Mouse (Mus musculus): Measurements from ENCODE around the gene Kcnh4. TPM values are rescaled to one million over a fixed set of nuclear protein-coding genes. Genes with fewer than 3 reads are reported as not detected.
A peak's percentile ranks its signal among the peaks of the same experiment; 100 is the strongest.

Gene Kcnh4
- polyA plus RNA-seq, 1 experiment: not detected

- Histone ChIP-seq H3K4me3 (ENCODE audit: insufficient read depth, low read depth, low read length) (no peak overlapping the region), H3K4me1 (ENCODE audit: control insufficient read depth, insufficient read depth, low read length) (peaks cover 35% of the 10 kb centered on the region), H3K27ac (ENCODE audit: insufficient read depth, low read depth, low read length) (no peak overlapping the region)
- TF ChIP-seq POLR2A (IDR thresholded peaks at IDR 0.05; ENCODE audit: insufficient read depth, low read depth, low read length) (no peak), CTCF (IDR thresholded peaks at IDR 0.05; ENCODE audit: insufficient read depth, low read depth, low read length) (no peak)
- 76% methylated on average over 6 of the region's 6 CpGs for WGBS
These were observed 3.3 kb downstream of the Kcnh4 start for GRCm38 (mm10) chr11:100756476-100756875.

GRCm38 (mm10) chr11:100754693-100755057 is 5.1 kb downstream of the Kcnh4 start:
- WGBS: 73% methylated on average over 3 of the region's 3 CpGs
- Histone ChIP-seq H3K4me3 (ENCODE audit: insufficient read depth, low read depth, low read length) (no peak overlapping the region), H3K4me1 (ENCODE audit: control insufficient read depth, insufficient read depth, low read length) (peaks cover 37% of the 10 kb centered on the region), H3K27ac (ENCODE audit: insufficient read depth, low read depth, low read length) (peak overlapping the region; percentile 59; the same call in 1 of the 2 replicates)
- TF ChIP-seq POLR2A (IDR thresholded peaks at IDR 0.05; ENCODE audit: insufficient read depth, low read depth, low read length) (no peak), CTCF (IDR thresholded peaks at IDR 0.05; ENCODE audit: insufficient read depth, low read depth, low read length) (no peak)

DNA sequence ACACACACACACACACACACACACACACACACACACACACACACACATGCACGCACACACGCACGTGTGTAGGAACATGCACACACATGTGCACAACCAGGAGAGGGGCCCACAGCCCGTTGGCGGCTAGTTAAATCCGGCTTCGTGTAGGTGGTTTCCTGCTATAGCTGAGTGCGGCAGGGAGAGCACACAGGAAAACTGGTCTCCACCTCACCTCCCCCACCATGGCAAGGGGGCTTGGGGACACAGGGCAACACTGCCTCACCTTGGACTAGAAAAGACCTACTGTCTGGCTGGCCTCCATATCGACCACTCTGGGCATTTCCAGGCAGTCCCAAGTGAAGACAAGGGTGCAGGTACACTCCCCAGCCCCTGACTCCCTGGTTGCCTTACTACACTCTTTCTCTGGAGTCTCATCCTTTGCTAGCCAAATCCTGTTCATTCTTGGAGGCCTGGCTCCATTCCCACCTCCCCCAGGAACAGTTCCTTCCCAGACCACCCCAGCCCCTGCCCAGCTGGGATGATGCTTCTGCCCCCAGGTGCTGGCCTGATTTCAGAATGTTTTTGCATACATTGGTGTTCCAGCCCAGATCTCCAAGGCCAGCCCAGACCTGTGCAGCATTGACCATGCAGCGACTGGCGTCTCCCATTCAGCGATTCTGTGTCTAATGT is 5.6 kb downstream of the Kcnh4 start:
- Histone ChIP-seq H3K4me3 (ENCODE audit: insufficient read depth, low read depth, low read length) (no peak overlapping the region), H3K27ac (ENCODE audit: insufficient read depth, low read depth, low read length) (peak overlapping the region; percentile 59), H3K4me1 (ENCODE audit: control insufficient read depth, insufficient read depth, low read length) (peaks cover 39% of the 10 kb centered on the region)
- WGBS: 56% methylated on average over 12 of the region's 12 CpGs
- no peak for TF ChIP-seq POLR2A (IDR thresholded peaks at IDR 0.05; ENCODE audit: insufficient read depth, low read depth, low read length)
- no peak for TF ChIP-seq CTCF (IDR thresholded peaks at IDR 0.05; ENCODE audit: insufficient read depth, low read depth, low read length)

- H3K4me1 ChIP-seq (ENCODE audit: control insufficient read depth, insufficient read depth, low read length): peaks cover 38% of the 10 kb centered on the region
- TF ChIP-seq POLR2A (IDR thresholded peaks at IDR 0.05; ENCODE audit: insufficient read depth, low read depth, low read length): no peak
- no peak for TF ChIP-seq CTCF (IDR thresholded peaks at IDR 0.05; ENCODE audit: insufficient read depth, low read depth, low read length)
- no peak overlapping the region for H3K4me3 ChIP-seq (ENCODE audit: insufficient read depth, low read depth, low read length)
- no peak overlapping the region for H3K27ac ChIP-seq (ENCODE audit: insufficient read depth, low read depth, low read length)
- WGBS: 57% methylated on average over 10 of the region's 10 CpGs
These were observed 7.4 kb downstream of the Kcnh4 start for GRCm38 (mm10) chr11:100752294-100752693.

DNA sequence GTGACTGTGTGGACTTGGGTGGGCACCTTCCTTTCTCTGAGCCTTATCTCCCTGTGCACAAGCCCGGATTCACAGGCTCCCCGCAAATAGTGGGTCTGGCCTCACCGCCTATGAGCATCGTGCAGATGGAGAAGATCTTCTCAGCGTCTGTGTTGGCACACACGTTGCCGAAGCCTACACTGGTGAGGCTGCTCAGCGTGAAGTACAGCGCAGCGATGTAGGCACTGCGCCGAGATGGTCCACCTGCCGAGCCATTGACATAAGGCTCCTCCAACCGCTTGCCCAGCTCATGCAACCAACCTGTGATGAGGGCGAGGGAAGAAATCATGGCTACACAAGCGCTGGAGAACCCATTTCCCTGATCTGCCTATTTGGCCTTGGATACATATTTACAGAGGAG is 9.6 kb downstream of the Kcnh4 start:
- H3K4me3 ChIP-seq (ENCODE audit: insufficient read depth, low read depth, low read length): no peak overlapping the region
- no peak overlapping the region for H3K27ac ChIP-seq (ENCODE audit: insufficient read depth, low read depth, low read length)
- 90% methylated on average over 16 of the region's 16 CpGs for WGBS
- no peak for TF ChIP-seq CTCF (IDR thresholded peaks at IDR 0.05; ENCODE audit: insufficient read depth, low read depth, low read length)
- no peak for TF ChIP-seq POLR2A (IDR thresholded peaks at IDR 0.05; ENCODE audit: insufficient read depth, low read depth, low read length)
- H3K4me1 ChIP-seq (ENCODE audit: control insufficient read depth, insufficient read depth, low read length): peaks cover 43% of the 10 kb centered on the region

DNA sequence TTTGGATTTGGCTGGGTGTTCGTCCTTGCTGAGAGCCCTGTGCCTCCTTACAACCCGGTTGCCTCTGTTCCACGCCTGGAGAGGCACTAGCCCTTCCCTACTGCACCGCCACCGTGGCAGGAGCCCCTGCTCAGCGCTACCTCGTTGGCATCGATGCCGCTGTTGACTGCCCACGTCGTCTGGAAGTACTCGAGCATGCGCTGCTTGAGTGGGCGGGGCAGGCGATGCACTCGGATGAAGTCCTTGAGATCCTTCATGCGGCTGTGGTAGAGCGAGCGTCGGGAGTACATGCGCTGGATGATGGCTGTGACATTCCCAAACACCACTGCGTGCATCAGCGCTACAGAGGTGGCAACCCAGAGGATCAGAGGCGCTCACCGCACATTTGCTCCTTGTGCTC is 10.3 kb downstream of the Kcnh4 start:
- WGBS: 38% methylated on average over 25 of the region's 25 CpGs
- H3K4me3 ChIP-seq (ENCODE audit: insufficient read depth, low read depth, low read length): no peak overlapping the region
- peak overlapping the region; percentile 37 for H3K27ac ChIP-seq (ENCODE audit: insufficient read depth, low read depth, low read length)
- peaks cover 40% of the 10 kb centered on the region for H3K4me1 ChIP-seq (ENCODE audit: control insufficient read depth, insufficient read depth, low read length)
- TF ChIP-seq POLR2A (IDR thresholded peaks at IDR 0.05; ENCODE audit: insufficient read depth, low read depth, low read length) (no peak), CTCF (IDR thresholded peaks at IDR 0.05; ENCODE audit: insufficient read depth, low read depth, low read length) (no peak)

DNA sequence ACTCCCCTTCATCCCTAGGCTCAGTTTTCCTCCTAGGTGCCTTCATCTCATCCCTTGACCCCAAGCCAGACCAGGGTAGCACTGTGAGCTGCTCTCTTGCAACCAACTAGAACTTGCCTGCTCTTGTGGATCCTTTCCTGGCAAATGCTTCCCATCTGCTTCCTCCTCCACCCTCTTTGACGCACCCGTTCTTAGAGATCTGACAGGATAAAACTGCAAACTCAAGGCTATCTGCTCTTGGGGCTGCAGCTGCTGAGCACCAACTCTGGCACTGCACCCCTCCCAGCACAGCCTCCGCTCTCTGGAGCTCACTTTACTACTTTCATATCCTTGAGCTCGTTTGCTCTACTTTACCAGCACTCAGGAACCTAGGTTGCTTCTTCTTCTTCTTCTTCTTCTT is 11.1 kb downstream of the Kcnh4 start:
- no peak overlapping the region for H3K27ac ChIP-seq (ENCODE audit: insufficient read depth, low read depth, low read length)
- 45% methylated on average over 4 of the region's 4 CpGs for WGBS
- TF ChIP-seq CTCF (IDR thresholded peaks at IDR 0.05; ENCODE audit: insufficient read depth, low read depth, low read length) (no peak), POLR2A (IDR thresholded peaks at IDR 0.05; ENCODE audit: insufficient read depth, low read depth, low read length) (no peak)
- H3K4me3 ChIP-seq (ENCODE audit: insufficient read depth, low read depth, low read length): no peak overlapping the region
- peaks cover 32% of the 10 kb centered on the region for H3K4me1 ChIP-seq (ENCODE audit: control insufficient read depth, insufficient read depth, low read length)

DNA sequence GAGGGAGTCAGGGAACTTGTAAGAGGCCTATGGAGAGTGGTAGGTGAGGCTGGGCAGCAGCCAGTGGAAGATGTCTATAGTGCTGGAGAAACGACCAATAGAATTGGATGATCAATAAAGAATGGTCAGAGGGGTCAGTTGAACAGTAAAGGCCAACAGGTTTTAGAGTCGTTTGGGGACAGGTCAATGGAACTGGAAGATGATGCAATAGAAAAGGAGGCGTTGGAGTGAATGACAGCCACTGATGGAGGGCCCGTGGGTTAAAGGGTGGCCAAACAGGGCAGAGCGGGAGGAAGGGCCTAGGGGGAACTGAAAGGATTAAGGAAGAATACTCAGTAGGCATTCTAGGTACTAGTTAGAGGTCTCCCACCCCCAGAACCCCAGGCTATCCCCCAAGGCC is 12.6 kb downstream of the Kcnh4 start:
- Histone ChIP-seq H3K4me3 (ENCODE audit: insufficient read depth, low read depth, low read length) (no peak overlapping the region), H3K27ac (ENCODE audit: insufficient read depth, low read depth, low read length) (no peak overlapping the region), H3K4me1 (ENCODE audit: control insufficient read depth, insufficient read depth, low read length) (peaks cover 26% of the 10 kb centered on the region)
- 80% methylated on average over 5 of the region's 5 CpGs for WGBS
- TF ChIP-seq CTCF (IDR thresholded peaks at IDR 0.05; ENCODE audit: insufficient read depth, low read depth, low read length) (no peak), POLR2A (IDR thresholded peaks at IDR 0.05; ENCODE audit: insufficient read depth, low read depth, low read length) (no peak)

DNA sequence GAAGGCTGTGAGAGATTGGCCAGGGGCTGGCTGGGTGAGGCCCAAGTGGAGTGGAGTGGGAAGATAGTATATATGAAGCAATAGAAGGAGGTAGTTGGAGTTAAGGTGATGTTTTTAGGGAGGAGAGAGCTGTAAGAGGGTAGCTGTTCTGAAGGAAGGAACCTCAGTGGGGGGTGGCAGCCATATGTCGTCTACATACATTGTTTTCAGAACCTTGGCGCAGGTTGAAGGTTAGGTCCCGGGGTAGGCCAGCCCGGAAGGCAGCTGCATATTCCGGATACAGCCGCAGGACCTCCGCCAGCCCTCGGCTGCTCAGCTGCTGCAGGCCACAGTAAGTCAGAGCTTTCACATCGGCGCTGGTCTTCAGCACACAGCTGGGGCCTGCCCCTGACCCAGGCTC is 13.2 kb downstream of the Kcnh4 start:
- TF ChIP-seq CTCF (IDR thresholded peaks at IDR 0.05; ENCODE audit: insufficient read depth, low read depth, low read length): no peak
- no peak for TF ChIP-seq POLR2A (IDR thresholded peaks at IDR 0.05; ENCODE audit: insufficient read depth, low read depth, low read length)
- Histone ChIP-seq H3K4me3 (ENCODE audit: insufficient read depth, low read depth, low read length) (no peak overlapping the region), H3K4me1 (ENCODE audit: control insufficient read depth, insufficient read depth, low read length) (peaks cover 26% of the 10 kb centered on the region), H3K27ac (ENCODE audit: insufficient read depth, low read depth, low read length) (no peak overlapping the region)
- WGBS: 88% methylated on average over 10 of the region's 10 CpGs
